Mouse (Mus musculus) forebrain, embryonic 13.5 days (tissue): ENCODE measurements at regions not wholly inside any gene's neighbourhood (a gene's known extent, or its start where the extent isn't known, plus 50 kb on each side); places are given as distances from the start of the nearest gene placed in this dataset.

Experiments used
- ATAC-seq: fragments of 200-750 bp; cut with Nextera tagmentation; 2 replicates; pipeline ENCODE4 v1.8.0; 2017
- H3K27ac ChIP-seq: fragments of 300-500 bp; sonication (generic); 2 replicates; pipeline ENCODE4 v1.5.1; 2015; ENCODE audit warnings: inconsistent platforms, mild to moderate bottlenecking, moderate library complexity
- H3K27me3 ChIP-seq: fragments of 300-500 bp; sonication (generic); 2 replicates; pipeline ENCODE4 v1.6.1; 2015; ENCODE audit warnings: mild to moderate bottlenecking, inconsistent platforms
- H3K36me3 ChIP-seq: fragments of 300-500 bp; sonication (generic); 2 replicates; pipeline ENCODE4 v1.6.1; 2015; ENCODE audit warnings: mild to moderate bottlenecking, inconsistent platforms; ENCODE audit not compliant: poor library complexity, severe bottlenecking
- H3K4me1 ChIP-seq: fragments of 300-500 bp; sonication (generic); 2 replicates; pipeline ENCODE4 v1.6.1; 2015; ENCODE audit warnings: inconsistent platforms
- H3K4me2 ChIP-seq: fragments of 300-500 bp; sonication (generic); 2 replicates; pipeline ENCODE4 v1.6.1; 2015; ENCODE audit warnings: inconsistent platforms, mild to moderate bottlenecking, moderate library complexity
- H3K4me3 ChIP-seq: fragments of 300-500 bp; sonication (generic); 2 replicates; pipeline ENCODE4 v1.5.1; 2015; ENCODE audit warnings: mild to moderate bottlenecking, inconsistent platforms
- H3K9ac ChIP-seq: fragments of 300-500 bp; sonication (generic); 2 replicates; pipeline ENCODE4 v1.6.1; 2015; ENCODE audit warnings: mild to moderate bottlenecking, inconsistent platforms
- H3K9me3 ChIP-seq: fragments of 300-500 bp; sonication (generic); replicated peaks from 2 replicates; pipeline ENCODE4 v1.6.1; 2016; ENCODE audit warnings: inconsistent platforms
- WGBS: fragments of 180-500 bp; shearing (Covaris S2); methylation state at CpG from one replicate; pipeline ENCODE4 v1.1.7; 2015; 5-methylcytosine and 5-hydroxymethylcytosine counted together

DNA sequence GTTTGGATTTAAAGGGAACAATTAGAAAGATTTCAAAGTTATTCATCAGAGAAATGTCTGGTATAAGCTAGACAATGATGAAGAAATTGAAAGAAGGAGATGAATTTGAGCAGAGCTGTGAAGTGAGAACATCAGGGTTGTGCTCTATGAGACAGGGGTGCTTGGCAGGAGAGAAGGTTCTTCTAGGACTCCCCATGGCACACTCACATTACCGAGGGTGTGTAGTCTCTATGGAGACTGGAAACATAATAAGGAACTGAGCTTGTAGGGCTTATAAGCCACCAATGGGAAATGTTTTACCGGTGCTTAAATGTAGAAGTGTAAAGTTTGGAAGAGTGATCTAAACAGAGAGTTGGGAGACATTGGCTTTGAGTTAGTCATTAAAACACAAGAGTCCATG, 889.9 kb downstream of the Stim2 start:
- ATAC-seq = no peak
- H3K27ac ChIP-seq = no peak overlapping the region
- no peaks in the 10 kb centered on the region for H3K4me1 ChIP-seq
- H3K9me3 ChIP-seq = no peaks in the 10 kb centered on the region
- no peaks in the 10 kb centered on the region for H3K36me3 ChIP-seq
- 80% methylated on average over 2 of the region's 2 CpGs for WGBS
- no peak overlapping the region for H3K4me2 ChIP-seq
- H3K9ac ChIP-seq = no peak overlapping the region
- no peak overlapping the region for H3K4me3 ChIP-seq
- H3K27me3 ChIP-seq = no peaks in the 10 kb centered on the region

DNA sequence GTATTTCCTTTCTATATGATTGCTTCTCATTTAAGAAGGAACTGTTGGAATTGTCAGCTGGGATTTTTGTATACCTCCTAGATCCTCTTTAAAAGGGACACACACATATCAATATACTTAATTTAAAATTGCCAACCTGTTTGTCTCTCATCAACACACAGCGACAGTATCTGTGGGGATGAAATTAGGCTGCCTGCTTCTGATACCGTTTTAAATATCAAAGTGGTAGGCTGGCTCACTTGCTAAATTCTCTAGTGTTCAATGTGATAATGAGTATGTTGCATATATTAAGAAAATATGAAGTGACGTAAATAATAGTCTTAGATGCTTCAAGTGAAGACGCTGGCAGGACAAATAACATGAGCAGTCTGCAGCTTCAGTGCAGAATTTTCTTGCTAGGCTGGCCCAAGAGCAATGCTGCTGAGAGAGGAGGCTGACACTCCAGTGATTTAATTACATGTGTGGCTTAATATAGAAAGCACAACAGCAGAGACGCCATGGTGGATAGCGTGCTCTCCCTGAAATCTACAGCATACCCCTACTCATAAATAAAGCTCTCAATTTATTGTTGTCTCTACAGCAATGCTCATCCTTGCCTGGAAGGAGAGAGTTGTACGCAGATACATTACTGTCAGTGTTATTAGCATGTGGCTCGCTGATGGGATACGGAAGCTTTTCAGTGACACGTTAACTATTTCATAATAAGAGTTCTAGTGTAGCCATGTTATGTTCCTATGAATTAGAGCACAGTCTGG, 896.4 kb downstream of the Stim2 start:
- H3K27ac ChIP-seq = peak overlapping the region; percentile 19; the same call in 1 of the 2 replicates
- peak; percentile 73 for ATAC-seq
- no peak overlapping the region for H3K9ac ChIP-seq
- no peaks in the 10 kb centered on the region for H3K27me3 ChIP-seq
- H3K4me1 ChIP-seq = peaks cover 9% of the 10 kb centered on the region; the same call in 1 of the 2 replicates
- WGBS = 61% methylated on average over 10 of the region's 10 CpGs
- H3K4me3 ChIP-seq = no peak overlapping the region
- H3K36me3 ChIP-seq = no peaks in the 10 kb centered on the region
- H3K4me2 ChIP-seq = peak overlapping the region; percentile 32
- no peaks in the 10 kb centered on the region for H3K9me3 ChIP-seq
